Mouse (Mus musculus): ENCODE measurements around the gene Smad5. TPM values are rescaled to one million over a fixed set of nuclear protein-coding genes. Genes with fewer than 3 reads are reported as not detected.

Gene Smad5
- total RNA-seq (2014; rRNA removed): 45.2 and 54.6 TPM in 2 replicates
- polyA plus RNA-seq (2015; fragmentation: Nextera tagmentation; extraction: Ambion mirVana): 15.7 and 17.1 TPM in 2 replicates

DNA sequence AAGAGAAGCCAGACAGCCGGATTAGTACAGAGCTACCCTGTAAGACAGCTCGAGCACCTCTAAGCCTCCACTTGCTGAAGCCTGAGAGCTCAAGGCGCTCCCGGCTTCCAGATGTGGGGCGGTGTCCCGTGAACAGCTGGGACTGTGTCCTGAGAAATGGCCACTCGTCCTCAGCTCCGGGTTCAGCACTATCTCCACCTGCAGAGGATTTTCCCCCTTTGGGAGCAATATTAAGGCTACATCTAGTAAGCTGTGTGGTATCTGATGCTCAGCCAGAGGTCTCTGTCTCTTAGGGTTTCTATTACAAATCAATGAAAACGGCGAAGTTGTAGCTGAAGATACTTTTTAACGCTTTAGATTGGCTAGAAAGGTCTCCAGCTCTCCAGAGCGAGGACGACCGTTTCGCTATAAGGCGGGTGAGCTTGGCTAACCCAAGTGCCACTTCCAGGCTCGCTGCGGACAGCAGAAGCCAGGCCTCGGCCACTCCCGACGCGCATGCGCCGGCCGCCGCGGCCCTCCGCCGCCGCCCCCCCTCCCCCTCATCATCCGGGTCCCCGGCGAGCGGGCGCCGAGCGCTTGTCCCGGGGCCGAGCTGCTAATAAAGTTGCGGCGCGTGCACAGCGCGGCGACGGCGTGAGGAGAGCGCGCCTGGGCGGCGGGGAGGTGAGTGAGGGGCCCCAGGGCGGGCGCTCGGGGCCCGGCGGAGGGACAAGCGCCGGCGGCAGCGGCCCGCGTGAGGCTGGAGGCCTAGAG, at the start of gene Smad5:
TSS of gene Smad5 (plus strand) at position 542 of the 753 bp plus-strand sequence.
- Histone ChIP-seq H3K36me3 (ENCODE audit: insufficient read depth) (no peaks in the 10 kb centered on the region), H3K9me3 (ENCODE audit: low read length) (no peaks in the 10 kb centered on the region), H3K27ac (ENCODE audit: low read depth, low read length) (peak within 1 kb of the TSS; percentile 96), H3K4me3 (ENCODE audit: low read depth, low read length) (peak within 1 kb of the TSS; percentile 88), H3K9ac (peak within 1 kb of the TSS; percentile 87), H3K4me1 (ENCODE audit: insufficient read depth) (peaks cover 38% of the 10 kb centered on the region), H3K27me3 (ENCODE audit: insufficient read depth, low read length) (no peaks in the 10 kb centered on the region), H3K4me2 (ENCODE audit: low read depth) (peak within 1 kb of the TSS; percentile 50)
- DNase-seq (peak; percentile 96), ATAC-seq (peak; percentile 84)
- 3% methylated on average over 54 of the region's 62 CpGs for WGBS
- TF ChIP-seq CTCF (IDR thresholded peaks at IDR 0.05; ENCODE audit: low read depth): no peak

DNA sequence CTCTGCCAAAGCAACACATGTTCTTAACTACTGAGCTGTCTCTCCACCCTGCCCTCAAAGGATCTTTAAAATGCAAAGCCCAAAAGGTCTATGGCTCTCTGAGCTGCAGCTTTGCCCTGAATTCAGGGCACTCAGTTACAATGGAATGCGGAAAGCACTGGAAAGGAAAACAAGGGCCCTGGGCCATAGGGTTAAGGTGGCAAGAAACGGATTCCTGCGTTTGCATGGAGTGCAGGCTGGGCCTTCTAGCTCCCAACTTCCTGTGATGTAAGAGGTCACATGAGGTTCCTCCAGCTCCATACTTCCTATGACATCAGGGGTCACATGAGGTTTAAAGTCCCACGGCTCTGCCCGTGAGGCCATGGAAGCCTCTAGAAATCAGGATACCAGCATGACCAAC, 48.6 kb upstream of the Smad5 start:
- Histone ChIP-seq H3K36me3 (ENCODE audit: insufficient read depth) (no peaks in the 10 kb centered on the region), H3K9me3 (ENCODE audit: low read length) (no peaks in the 10 kb centered on the region), H3K4me1 (ENCODE audit: insufficient read depth) (no peaks in the 10 kb centered on the region), H3K4me2 (ENCODE audit: low read depth) (no peak overlapping the region), H3K9ac (no peak overlapping the region), H3K4me3 (ENCODE audit: low read depth, low read length) (no peak overlapping the region), H3K27ac (ENCODE audit: low read depth, low read length) (no peak overlapping the region), H3K27me3 (ENCODE audit: insufficient read depth, low read length) (no peaks in the 10 kb centered on the region)
- DNase-seq: no peak
- no peak for ATAC-seq
- TF ChIP-seq CTCF (IDR thresholded peaks at IDR 0.05; ENCODE audit: low read depth): no peak
- 86% methylated on average over 5 of the region's 5 CpGs for WGBS

DNA sequence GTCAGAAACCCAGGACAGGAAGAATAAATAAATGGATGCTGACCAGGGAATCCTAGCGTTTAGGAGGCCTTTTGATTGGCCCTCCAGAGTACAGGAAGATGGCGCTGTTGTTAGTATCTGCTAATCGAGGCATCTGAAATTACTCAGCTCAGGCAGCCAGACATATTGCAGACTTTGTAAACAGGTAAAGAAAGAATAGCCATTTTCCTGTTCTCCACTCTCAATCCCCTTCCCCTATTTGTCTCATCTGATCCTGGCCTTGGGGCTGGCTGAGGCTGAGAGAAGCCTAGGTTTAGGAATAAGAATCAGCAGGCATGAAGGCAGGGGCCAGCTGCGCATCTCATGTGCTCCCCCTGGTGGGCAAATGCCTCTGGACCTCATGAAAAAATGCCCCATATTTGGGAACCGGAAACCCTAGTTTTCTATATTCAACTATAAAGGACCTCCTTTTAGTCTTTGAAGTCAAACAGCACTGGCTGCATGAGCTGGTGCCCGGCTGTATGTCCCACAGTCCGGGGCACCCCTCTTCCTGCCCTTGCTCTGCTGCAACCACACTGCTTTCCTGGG, 44.8 kb upstream of the Smad5 start:
- Histone ChIP-seq H3K27me3 (ENCODE audit: insufficient read depth, low read length) (no peaks in the 10 kb centered on the region), H3K9me3 (ENCODE audit: low read length) (no peaks in the 10 kb centered on the region), H3K4me1 (ENCODE audit: insufficient read depth) (no peaks in the 10 kb centered on the region), H3K9ac (no peak overlapping the region), H3K4me3 (ENCODE audit: low read depth, low read length) (no peak overlapping the region), H3K4me2 (ENCODE audit: low read depth) (no peak overlapping the region), H3K36me3 (ENCODE audit: insufficient read depth) (no peaks in the 10 kb centered on the region), H3K27ac (ENCODE audit: low read depth, low read length) (no peak overlapping the region)
- peak; percentile 76 for TF ChIP-seq CTCF (IDR thresholded peaks at IDR 0.05; ENCODE audit: low read depth)
- peak; percentile 43; the same call in 1 of the 2 replicates for ATAC-seq
- 32% methylated on average over 7 of the region's 7 CpGs for WGBS
- DNase-seq: peak; percentile 74

DNA sequence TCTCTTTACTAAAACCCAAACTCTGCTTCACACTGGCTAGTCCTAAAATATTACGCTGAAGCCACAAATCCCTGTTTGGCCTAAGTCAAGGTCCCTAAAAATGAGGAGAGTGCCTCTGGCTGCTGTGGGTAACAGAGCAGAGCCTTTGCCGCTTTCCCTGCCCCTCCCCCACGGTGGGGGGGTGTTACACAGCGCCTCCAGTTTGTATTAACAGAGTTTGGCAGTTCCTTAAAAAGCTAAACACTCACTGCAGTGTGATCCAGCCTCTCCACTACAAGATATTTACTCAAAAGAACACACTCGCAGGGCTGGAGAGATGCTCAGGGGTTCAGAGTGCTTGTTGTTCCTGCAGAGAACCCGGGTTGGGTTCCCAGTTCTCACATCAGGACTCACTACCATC, 43.9 kb upstream of the Smad5 start:
- Histone ChIP-seq H3K27me3 (ENCODE audit: insufficient read depth, low read length) (no peaks in the 10 kb centered on the region), H3K9me3 (ENCODE audit: low read length) (no peaks in the 10 kb centered on the region), H3K9ac (no peak overlapping the region), H3K36me3 (ENCODE audit: insufficient read depth) (no peaks in the 10 kb centered on the region), H3K27ac (ENCODE audit: low read depth, low read length) (no peak overlapping the region), H3K4me1 (ENCODE audit: insufficient read depth) (no peaks in the 10 kb centered on the region), H3K4me2 (ENCODE audit: low read depth) (no peak overlapping the region), H3K4me3 (ENCODE audit: low read depth, low read length) (no peak overlapping the region)
- TF ChIP-seq CTCF (IDR thresholded peaks at IDR 0.05; ENCODE audit: low read depth): no peak
- 69% methylated on average over 6 of the region's 6 CpGs for WGBS
- DNase-seq: no peak
- no peak for ATAC-seq

DNA sequence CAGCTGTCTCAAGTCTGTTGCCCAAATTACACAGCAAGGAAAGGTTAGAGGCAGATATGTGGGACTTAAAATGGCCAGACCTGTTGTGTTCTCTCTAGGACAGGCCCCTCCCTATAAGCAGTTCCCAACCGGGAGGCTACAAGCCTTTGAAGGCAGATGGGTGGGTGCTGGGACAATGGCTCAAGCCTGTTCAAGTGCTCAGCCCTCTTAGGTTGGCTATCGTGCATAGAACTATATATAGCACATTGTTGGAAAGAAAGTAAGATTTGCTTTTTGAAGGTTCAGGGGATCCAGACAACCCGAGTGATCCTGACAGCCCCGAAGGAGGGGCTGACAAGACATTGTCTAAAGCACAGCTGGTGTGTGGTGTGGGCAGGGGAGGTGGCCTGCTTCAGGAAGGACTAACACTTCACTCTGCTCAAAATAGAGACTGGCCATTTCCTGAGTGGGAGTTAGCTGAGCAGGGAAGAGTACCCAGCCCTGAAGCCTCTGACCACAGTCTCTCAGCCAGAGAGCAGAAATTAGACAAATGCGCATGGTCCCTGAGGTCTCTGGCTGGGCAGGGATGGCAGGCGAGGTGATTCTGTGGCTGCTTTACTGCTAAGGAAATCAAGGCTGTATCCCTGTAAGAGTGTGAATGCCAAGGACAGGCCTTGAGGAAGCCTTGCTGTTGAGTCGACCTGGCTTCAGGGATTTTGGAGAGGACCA, 40.7 kb upstream of the Smad5 start:
- Histone ChIP-seq H3K27me3 (ENCODE audit: insufficient read depth, low read length) (no peaks in the 10 kb centered on the region), H3K4me1 (ENCODE audit: insufficient read depth) (no peaks in the 10 kb centered on the region), H3K27ac (ENCODE audit: low read depth, low read length) (no peak overlapping the region), H3K9ac (no peak overlapping the region), H3K4me2 (ENCODE audit: low read depth) (no peak overlapping the region), H3K4me3 (ENCODE audit: low read depth, low read length) (no peak overlapping the region), H3K36me3 (ENCODE audit: insufficient read depth) (no peaks in the 10 kb centered on the region), H3K9me3 (ENCODE audit: low read length) (no peaks in the 10 kb centered on the region)
- ATAC-seq: no peak; the same call in 1 of the 2 replicates
- WGBS: 65% methylated on average over 7 of the region's 7 CpGs
- DNase-seq: no peak
- no peak for TF ChIP-seq CTCF (IDR thresholded peaks at IDR 0.05; ENCODE audit: low read depth)

DNA sequence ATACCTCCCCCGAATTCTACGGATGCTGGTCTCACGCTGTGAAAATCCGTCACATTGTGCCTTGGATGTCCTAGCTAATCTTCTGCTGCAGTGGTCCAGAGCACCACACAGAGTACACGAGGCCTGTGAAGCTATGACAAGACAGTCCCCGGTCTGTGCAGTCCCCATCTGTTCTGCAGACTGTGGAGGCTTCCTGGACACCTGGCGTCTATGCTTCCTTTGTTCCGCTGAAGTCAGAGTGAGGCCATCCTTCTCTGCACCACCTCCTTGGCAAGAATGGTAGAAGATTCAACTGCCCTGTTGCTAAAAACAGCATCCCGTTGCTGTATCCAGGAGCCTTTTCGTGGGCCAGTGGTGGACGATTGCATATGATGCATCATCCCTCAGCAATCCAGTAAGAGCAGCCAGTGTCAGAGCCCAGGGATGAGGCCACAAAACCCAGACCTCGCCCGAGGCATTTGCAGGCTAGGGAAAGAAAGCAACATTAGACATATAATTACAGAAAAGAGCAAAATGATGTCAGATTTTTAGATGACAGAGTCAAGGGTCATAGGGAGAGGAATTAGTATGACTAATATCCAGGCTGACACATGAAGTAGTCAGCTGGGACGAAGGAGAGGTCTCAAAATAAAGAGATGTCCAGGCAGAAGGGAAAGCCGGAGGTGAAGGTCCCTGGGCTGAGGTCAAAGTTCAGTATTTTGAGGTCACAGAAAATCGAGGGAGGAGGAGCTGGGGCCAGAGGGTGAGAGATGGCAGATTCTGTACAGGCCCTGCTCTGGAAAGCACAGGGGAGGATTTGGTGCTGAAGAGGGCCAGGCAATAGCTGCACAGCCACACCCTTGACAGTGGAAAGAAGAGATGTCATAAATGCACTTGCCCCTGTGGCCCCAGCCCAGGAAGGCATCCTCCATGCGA, 38.3 kb upstream of the Smad5 start:
- no peak for DNase-seq
- H3K9me3 ChIP-seq (ENCODE audit: low read length): no peaks in the 10 kb centered on the region
- H3K9ac ChIP-seq: no peak overlapping the region
- H3K4me3 ChIP-seq (ENCODE audit: low read depth, low read length): no peak overlapping the region
- no peaks in the 10 kb centered on the region for H3K36me3 ChIP-seq (ENCODE audit: insufficient read depth)
- H3K4me1 ChIP-seq (ENCODE audit: insufficient read depth): no peaks in the 10 kb centered on the region
- no peak overlapping the region for H3K4me2 ChIP-seq (ENCODE audit: low read depth)
- no peak for TF ChIP-seq CTCF (IDR thresholded peaks at IDR 0.05; ENCODE audit: low read depth)
- no peaks in the 10 kb centered on the region for H3K27me3 ChIP-seq (ENCODE audit: insufficient read depth, low read length)
- WGBS: 79% methylated on average over 17 of the region's 17 CpGs
- ATAC-seq: no peak
- H3K27ac ChIP-seq (ENCODE audit: low read depth, low read length): no peak overlapping the region
